Mouse (Mus musculus): Measurements from ENCODE around the gene Ripply2.

GRCm38 (mm10) chr9:86986703-86987296 is 28.5 kb upstream of the Ripply2 start:
- TF ChIP-seq CTCF (IDR thresholded peaks at IDR 0.05; ENCODE audit: borderline replicate concordance, extremely low read depth, insufficient read depth, insufficient read length) (no peak), POLR2A (IDR thresholded peaks at IDR 0.05; ENCODE audit: borderline replicate concordance, extremely low read depth, insufficient read depth, insufficient read length, poor library complexity, severe bottlenecking) (no peak)
